Mouse (Mus musculus): ENCODE data around the gene Riox2.

- TF ChIP-seq GATA1 (IDR thresholded peaks at IDR 0.05; ENCODE audit: borderline replicate concordance, low read length) (no peak), FLI1 (IDR thresholded peaks at IDR 0.05; ENCODE audit: low read length) (no peak)
Observed at GRCm38 (mm10) chr16:59521752-59522423, 50.3 kb downstream of the Riox2 start.

Data from megakaryocyte, embryonic 14.5 days (primary cell).